Mouse (Mus musculus) frontal cortex, adult (tissue): ENCODE measurements around the gene Gm3752.
"Not testable (repeated sequence)": the region's sequence is repeated elsewhere in the genome, so short reads cannot be mapped to it uniquely, and the experiment has no call there.

Experiments
- ATAC-seq: cut with Nextera tagmentation; 2 replicates; pipeline ENCODE4 v1.9.2; 2017; ENCODE audit warnings: mild to moderate bottlenecking, moderate library complexity, mixed read lengths; ENCODE audit not compliant: low TSS enrichment

The Gm3752 gene

DNA sequence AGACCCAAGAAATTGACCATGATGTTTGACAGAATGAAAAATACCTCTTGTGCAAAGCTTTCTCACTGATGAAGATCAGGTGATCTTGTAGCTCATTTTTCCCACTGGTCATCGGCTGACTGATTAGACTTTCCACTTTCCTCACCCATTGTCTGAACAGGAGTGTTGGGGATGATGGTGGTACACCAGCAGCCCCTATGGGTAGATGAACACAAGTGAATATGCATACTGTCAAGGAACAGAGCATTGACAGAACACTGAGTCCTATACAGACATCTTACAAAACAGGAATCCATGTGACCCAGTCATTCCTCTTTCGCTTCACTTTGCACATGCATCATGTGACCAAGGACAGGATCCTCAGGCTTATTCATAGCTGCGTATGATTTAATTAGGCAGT is at the start of gene Gm3752:
TSS of gene Gm3752 (minus strand) at position 101 of the 400 bp plus-strand sequence.
- ATAC-seq = not testable (repeated sequence)

DNA sequence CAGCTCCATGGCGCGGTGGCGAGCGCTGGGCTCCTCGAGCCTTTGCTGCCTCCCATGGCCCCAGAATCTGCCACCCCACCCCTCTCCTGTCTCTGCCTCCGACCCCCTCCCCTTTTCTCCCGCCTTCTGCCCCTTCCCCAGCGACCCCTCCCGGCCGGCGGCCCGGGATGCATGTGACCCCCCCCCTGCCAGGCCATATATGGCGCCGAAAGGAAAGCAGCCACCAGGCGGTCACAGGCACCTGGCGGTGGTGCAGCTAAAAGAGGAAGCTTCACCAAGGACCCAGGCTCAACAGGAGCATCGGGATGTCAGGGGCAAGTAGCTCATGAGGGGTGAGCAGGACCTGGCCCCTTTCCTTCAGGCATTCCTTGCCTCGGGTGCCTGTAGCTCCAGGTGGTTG is 5.2 kb upstream of the Gm3752 start:
- not testable (repeated sequence) for ATAC-seq

DNA sequence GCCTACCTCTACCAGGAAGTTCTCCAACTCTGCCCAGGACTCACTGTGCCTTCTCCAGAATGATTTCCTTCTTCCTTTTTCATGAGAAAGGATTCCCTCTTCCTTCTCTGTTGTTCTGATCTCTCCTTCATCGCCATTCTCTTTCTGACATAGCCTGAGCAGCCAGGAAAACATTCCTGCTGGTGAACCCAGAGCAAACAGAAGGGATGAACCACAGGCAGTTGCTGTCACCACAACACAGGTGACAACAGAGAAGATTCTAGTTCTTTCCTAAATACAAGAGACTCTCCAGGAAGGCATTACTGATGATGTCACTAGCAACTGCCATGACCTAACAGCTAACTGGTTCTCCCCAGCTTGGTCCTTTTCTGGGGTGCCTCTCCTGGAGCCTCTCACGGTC is 32.7 kb downstream of the Gm3752 start, which contains the start of gene Gm3755:
TSS of gene Gm3755 (minus strand) at position 101 of the 400 bp plus-strand sequence.
- ATAC-seq = not testable (repeated sequence)

DNA sequence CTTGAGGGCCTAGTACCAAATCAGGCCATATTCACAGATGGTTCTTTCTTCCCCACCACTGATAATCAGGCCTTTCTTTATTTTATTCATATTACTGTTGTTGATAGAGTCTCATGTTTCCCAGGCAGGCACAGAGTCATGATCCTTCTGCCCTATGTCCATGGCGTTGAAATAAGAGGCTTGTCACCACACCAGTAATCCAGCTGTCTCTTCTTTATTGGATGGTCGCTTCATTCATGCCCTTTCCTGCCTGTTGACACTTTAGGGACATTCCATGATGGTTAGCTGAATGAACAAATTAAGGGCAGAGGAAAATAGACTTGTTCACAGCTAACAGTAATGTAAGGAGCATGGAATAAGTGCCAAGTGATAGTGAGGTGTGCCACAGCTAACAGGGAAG is 61.1 kb downstream of the Gm3752 start:
- not testable (repeated sequence) for ATAC-seq
